Mouse (Mus musculus): Measurements from ENCODE around the gene Ltb4r1. TPM values are rescaled to one million over a fixed set of nuclear protein-coding genes. Genes with fewer than 3 reads are reported as not detected.

The Ltb4r1 gene
- polyA plus RNA-seq, 1 experiment from 2014 or later, result 1.8 TPM

GRCm38 (mm10) chr14:55788256-55789050 is 22.7 kb downstream of the Ltb4r1 start, which contains the start of gene Ripk3:
Ripk3 (minus strand) TSS chr14:55788865.
- peak within 1 kb of the TSS; percentile 64 for H3K4me2 ChIP-seq (replicated peaks; ENCODE audit: low read depth)
- H3K9me3 ChIP-seq (ENCODE audit: control insufficient read depth, low read length), result no peaks in the 10 kb centered on the region
- TF ChIP-seq CTCF (IDR thresholded peaks at IDR 0.05; ENCODE audit: low read depth), result peak; percentile 30; the same call in 1 of the 2 replicates
- TF ChIP-seq EP300 (optimal IDR thresholded peaks at IDR 0.05), result no peak
- peak within 1 kb of the TSS; percentile 41 for H3K9ac ChIP-seq (ENCODE audit: low read length)
- H3K36me3 ChIP-seq (ENCODE audit: control insufficient read depth, insufficient read depth, low read length), result no peaks in the 10 kb centered on the region
- peak within 1 kb of the TSS; percentile 45 for H3K4me3 ChIP-seq (ENCODE audit: low read depth, low read length)
- ATAC-seq (ENCODE audit: low FRiP score, low TSS enrichment) (peak; percentile 7; the same call in 1 of the 2 replicates), DNase-seq (ENCODE audit: low spot score) (peak; percentile 43)
- H3K27ac ChIP-seq (replicated peaks), result no peak within 1 kb of the TSS
- WGBS, result 5% methylated on average over 40 of the region's 40 CpGs
- H3K4me1 ChIP-seq (replicated peaks; ENCODE audit: control insufficient read depth, insufficient read depth), result peaks cover 4% of the 10 kb centered on the region
- no peaks in the 10 kb centered on the region for H3K27me3 ChIP-seq (ENCODE audit: control insufficient read depth, insufficient read depth, low read length)

- no peak for TF ChIP-seq EP300 (optimal IDR thresholded peaks at IDR 0.05)
- TF ChIP-seq CTCF (IDR thresholded peaks at IDR 0.05; ENCODE audit: low read depth), result no peak
- H3K9me3 ChIP-seq (ENCODE audit: control insufficient read depth, low read length), result no peaks in the 10 kb centered on the region
- H3K36me3 ChIP-seq (ENCODE audit: control insufficient read depth, insufficient read depth, low read length), result no peaks in the 10 kb centered on the region
- no peak for ATAC-seq (ENCODE audit: low FRiP score, low TSS enrichment)
- H3K4me1 ChIP-seq (replicated peaks; ENCODE audit: control insufficient read depth, insufficient read depth), result peaks cover under 1% of the 10 kb centered on the region; the same call in 1 of the 2 replicates
- H3K4me3 ChIP-seq (ENCODE audit: low read depth, low read length), result no peak overlapping the region
- no peaks in the 10 kb centered on the region for H3K27me3 ChIP-seq (ENCODE audit: control insufficient read depth, insufficient read depth, low read length)
- WGBS, result 57% methylated on average over 2 of the region's 2 CpGs
- H3K27ac ChIP-seq (replicated peaks), result no peak overlapping the region
- DNase-seq (ENCODE audit: low spot score), result no peak
- no peak overlapping the region for H3K4me2 ChIP-seq (replicated peaks; ENCODE audit: low read depth)
- no peak overlapping the region for H3K9ac ChIP-seq (ENCODE audit: low read length)
These were observed 27.7 kb downstream of the Ltb4r1 start for GRCm38 (mm10) chr14:55793461-55793860.

GRCm38 (mm10) chr14:55793946-55794345 is 28.2 kb downstream of the Ltb4r1 start:
- Histone ChIP-seq H3K4me2 (replicated peaks; ENCODE audit: low read depth) (no peak overlapping the region), H3K9me3 (ENCODE audit: control insufficient read depth, low read length) (no peaks in the 10 kb centered on the region), H3K27ac (replicated peaks) (no peak overlapping the region), H3K4me1 (replicated peaks; ENCODE audit: control insufficient read depth, insufficient read depth) (no peaks in the 10 kb centered on the region), H3K9ac (ENCODE audit: low read length) (no peak overlapping the region), H3K27me3 (ENCODE audit: control insufficient read depth, insufficient read depth, low read length) (no peaks in the 10 kb centered on the region), H3K36me3 (ENCODE audit: control insufficient read depth, insufficient read depth, low read length) (no peaks in the 10 kb centered on the region), H3K4me3 (ENCODE audit: low read depth, low read length) (no peak overlapping the region)
- DNase-seq (ENCODE audit: low spot score), result no peak
- ATAC-seq (ENCODE audit: low FRiP score, low TSS enrichment), result no peak
- WGBS, result 68% methylated on average over 2 of the region's 2 CpGs
- TF ChIP-seq CTCF (IDR thresholded peaks at IDR 0.05; ENCODE audit: low read depth), result no peak
- TF ChIP-seq EP300 (optimal IDR thresholded peaks at IDR 0.05), result no peak

GRCm38 (mm10) chr14:55795380-55796163 is 29.8 kb downstream of the Ltb4r1 start:
- Histone ChIP-seq H3K4me3 (ENCODE audit: low read depth, low read length) (no peak overlapping the region), H3K9me3 (ENCODE audit: control insufficient read depth, low read length) (no peaks in the 10 kb centered on the region), H3K27ac (replicated peaks) (peak overlapping the region; percentile 76), H3K4me1 (replicated peaks; ENCODE audit: control insufficient read depth, insufficient read depth) (no peaks in the 10 kb centered on the region), H3K9ac (ENCODE audit: low read length) (no peak overlapping the region), H3K36me3 (ENCODE audit: control insufficient read depth, insufficient read depth, low read length) (no peaks in the 10 kb centered on the region), H3K4me2 (replicated peaks; ENCODE audit: low read depth) (no peak overlapping the region), H3K27me3 (ENCODE audit: control insufficient read depth, insufficient read depth, low read length) (no peaks in the 10 kb centered on the region)
- WGBS, result 61% methylated on average over 15 of the region's 15 CpGs
- ATAC-seq (ENCODE audit: low FRiP score, low TSS enrichment), result peak; percentile 99
- TF ChIP-seq EP300 (optimal IDR thresholded peaks at IDR 0.05) (no peak), CTCF (IDR thresholded peaks at IDR 0.05; ENCODE audit: low read depth) (no peak)
- peak; percentile 81 for DNase-seq (ENCODE audit: low spot score)

- Histone ChIP-seq H3K27me3 (ENCODE audit: control insufficient read depth, insufficient read depth, low read length) (no peaks in the 10 kb centered on the region), H3K4me2 (replicated peaks; ENCODE audit: low read depth) (peak overlapping the region; percentile 60), H3K4me3 (ENCODE audit: low read depth, low read length) (peak overlapping the region; percentile 35), H3K36me3 (ENCODE audit: control insufficient read depth, insufficient read depth, low read length) (no peaks in the 10 kb centered on the region), H3K9me3 (ENCODE audit: control insufficient read depth, low read length) (no peaks in the 10 kb centered on the region), H3K27ac (replicated peaks) (peak overlapping the region; percentile 67; the same call in 1 of the 2 replicates), H3K4me1 (replicated peaks; ENCODE audit: control insufficient read depth, insufficient read depth) (no peaks in the 10 kb centered on the region; the same call in 1 of the 2 replicates), H3K9ac (ENCODE audit: low read length) (peak overlapping the region; percentile 28)
- peak; percentile 69 for ATAC-seq (ENCODE audit: low FRiP score, low TSS enrichment)
- TF ChIP-seq EP300 (optimal IDR thresholded peaks at IDR 0.05) (no peak), CTCF (IDR thresholded peaks at IDR 0.05; ENCODE audit: low read depth) (no peak)
- WGBS, result 18% methylated on average over 16 of the region's 16 CpGs
- DNase-seq (ENCODE audit: low spot score), result peak; percentile 77
These were observed 49.1 kb downstream of the Ltb4r1 start for GRCm38 (mm10) chr14:55814885-55815284.

Data from stomach, postnatal 0 days (tissue).